Mouse (Mus musculus) spleen, adult 2 months (tissue): ENCODE results near the gene Actn1.

Source experiments
- CTCF ChIP-seq: fragments of 200-500 bp; IDR thresholded peaks from 2 replicates; pipeline ENCODE4 v1.5.1; 2011; ENCODE audit warnings: mild to moderate bottlenecking, inconsistent platforms; ENCODE audit not compliant: insufficient read depth, insufficient read length, insufficient replicate concordance; ENCODE audit errors: extremely low read depth
- POLR2A ChIP-seq: fragments of 200-500 bp; IDR thresholded peaks from 2 replicates; pipeline ENCODE4 v1.6.1; 2011; ENCODE audit warnings: low read depth, low read length, inconsistent platforms

DNA sequence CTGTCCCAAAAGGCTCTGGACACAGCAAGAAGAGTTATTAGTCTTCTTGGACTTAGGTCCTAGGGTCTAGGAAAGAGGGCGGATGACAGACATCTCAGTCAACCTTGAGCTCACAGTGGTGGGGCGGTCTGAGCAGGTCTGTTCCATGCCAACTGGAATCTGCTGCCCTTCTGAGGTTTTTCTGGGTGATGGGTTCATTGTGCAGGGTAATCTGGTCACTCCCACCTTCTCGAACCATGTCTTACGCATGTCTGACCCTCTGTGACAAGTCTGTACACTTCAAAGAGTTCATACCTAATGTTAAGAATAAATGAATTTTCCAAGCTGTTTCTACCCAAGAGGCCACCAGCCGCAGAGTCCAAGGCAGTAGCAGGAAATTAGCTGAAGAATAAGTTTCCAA, 29.3 kb downstream of the Actn1 start:
- no peak for TF ChIP-seq POLR2A
- TF ChIP-seq CTCF = no peak
